Mouse (Mus musculus) granulocyte monocyte progenitor cell, adult 5-6 weeks (primary cell): ENCODE results near the gene Sytl3. TPM values are rescaled to one million over a fixed set of nuclear protein-coding genes. Genes with fewer than 3 reads are reported as not detected.
"Not testable (repeated sequence)": the region's sequence is repeated elsewhere in the genome, so short reads cannot be mapped to it uniquely, and the experiment has no call there.

Source experiments
- ATAC-seq: replicated peaks from 2 replicates; pipeline ENCODE4 v1.8.0; 2016; ENCODE audit warnings: mild to moderate bottlenecking, moderate TSS enrichment, inconsistent platforms; ENCODE audit not compliant: poor library complexity, severe bottlenecking
- total RNA-seq, 2 experiments: library from RNA; stranded (forward) in 1 of 2; stranded (reverse) in 1 of 2; fragments of 200-712, 200-1000 nt in 1 of 2; fragments of >200 nt in 1 of 2; fragmentation: Nextera tagmentation in 1 of 2; gene quantifications; 2 replicates each; pipeline ENCODE4 v1.2.3; 2014 to 2017

Sytl3 gene
- total RNA-seq (2014; fragmentation: Nextera tagmentation) = not detected in 2 replicates
- total RNA-seq (2017) = 0.21 and 0.60 TPM in 2 replicates

DNA sequence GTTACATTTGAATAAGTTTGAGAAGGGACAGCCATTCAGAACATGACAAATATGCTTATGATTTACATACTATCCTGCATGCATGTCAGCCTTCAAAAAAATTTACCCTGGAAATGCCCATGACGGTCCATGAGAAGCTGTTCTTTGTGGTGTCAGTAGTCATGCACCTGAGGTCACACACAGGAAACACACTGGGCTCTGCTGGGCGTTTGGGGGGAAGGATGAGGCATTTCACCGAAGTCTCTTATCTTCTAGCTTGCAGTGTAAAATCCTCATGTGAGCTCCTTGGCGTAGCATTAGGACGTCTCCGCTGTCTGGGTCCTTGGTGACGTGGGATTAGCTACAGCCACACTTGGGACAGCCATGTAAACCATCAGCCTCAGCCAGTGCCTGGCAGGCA lies at the start of gene Sytl3:
Gene Sytl3, plus strand, starts transcription at position 293 of the 400 bp plus-strand sequence.
- not testable (repeated sequence) for ATAC-seq

DNA sequence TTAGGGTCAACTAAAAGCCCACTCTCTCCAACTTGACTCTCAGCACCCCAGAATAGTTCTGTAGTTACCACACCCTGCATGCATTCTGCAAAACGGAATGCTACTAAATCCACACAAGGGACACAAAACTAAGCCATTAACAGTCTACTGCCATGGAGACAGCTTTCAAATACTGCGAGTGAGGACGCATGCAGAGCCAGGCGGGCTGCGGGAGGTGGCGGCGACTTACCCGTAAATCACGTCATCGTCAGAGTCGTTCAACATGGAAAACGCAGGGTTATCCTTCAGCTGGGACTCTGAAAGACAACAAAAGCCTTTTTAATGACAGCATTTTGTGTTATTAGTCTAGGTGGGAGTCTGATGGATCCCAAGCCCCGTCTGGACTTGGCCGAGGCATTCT lies 45.4 kb upstream of the Sytl3 start:
- ATAC-seq = not testable (repeated sequence)

DNA sequence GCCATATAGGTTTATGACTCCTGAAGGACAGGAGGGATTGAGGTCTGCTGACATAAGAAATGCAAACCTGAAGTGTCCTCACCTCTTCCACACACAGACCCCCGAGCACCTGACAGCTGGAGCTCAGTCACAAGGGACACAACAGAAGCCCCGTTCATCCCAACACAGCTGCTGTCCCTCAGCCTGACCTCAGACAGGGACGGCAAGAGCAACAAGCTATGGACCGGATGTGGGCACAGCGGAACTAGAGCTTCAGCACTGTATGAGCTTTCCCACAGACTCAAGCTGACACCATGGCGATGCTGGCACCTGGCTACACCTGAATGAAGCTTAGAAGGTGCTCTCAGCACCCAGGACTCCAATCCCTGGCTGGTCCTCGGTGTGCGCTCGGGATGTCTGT lies 44.6 kb upstream of the Sytl3 start:
- ATAC-seq = not testable (repeated sequence)

DNA sequence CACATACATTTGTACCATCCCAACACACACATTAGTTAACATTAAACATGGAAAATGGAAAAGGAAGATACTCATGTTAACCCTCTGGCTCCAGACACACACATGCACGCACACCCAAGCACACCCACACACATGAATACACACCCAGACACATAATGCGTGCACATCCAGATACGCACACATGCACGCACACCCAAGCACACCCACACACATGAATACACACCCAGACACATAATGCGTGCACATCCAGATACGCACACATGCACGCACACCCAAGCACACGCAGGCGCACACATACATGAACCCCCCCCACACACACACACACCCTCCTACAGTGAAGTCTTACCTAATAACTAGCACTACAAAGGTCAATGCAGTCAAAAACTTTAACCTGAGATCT lies 42.2 kb upstream of the Sytl3 start:
- ATAC-seq = not testable (repeated sequence)

DNA sequence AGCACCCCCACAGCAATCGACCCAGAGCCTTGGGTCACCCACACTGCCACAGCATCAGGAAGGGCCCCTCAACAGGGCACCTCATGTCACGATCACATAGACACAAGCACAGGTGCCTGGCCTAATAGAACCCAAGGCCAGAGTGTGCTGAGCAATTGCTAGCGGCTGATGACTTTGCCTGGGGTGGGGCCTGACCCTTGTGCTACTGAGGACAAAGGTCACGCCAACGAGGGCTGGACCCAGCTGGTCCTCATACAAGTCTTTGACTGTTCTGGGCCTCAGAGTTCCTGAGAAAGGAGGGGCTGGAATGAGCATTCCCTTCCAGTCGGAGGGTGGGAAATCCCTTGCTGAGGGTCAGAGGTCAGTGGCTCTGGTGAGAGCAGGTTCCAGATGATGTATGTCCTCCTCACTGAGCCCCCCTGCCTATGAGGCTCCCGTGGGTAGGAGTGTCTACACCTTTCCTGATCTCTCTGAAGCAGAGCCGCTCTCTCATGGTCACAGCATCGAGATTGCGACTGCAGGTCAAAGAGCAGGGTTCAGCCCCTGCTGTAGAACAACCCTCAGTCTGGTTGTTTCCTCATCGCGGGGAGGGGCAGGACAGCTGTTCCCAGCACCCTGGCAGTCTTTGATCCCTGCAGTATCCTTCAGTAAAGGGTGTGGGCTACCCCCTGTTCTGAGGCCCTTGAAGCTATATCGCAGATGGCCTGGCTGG lies 41.0 kb upstream of the Sytl3 start:
- not testable (repeated sequence) for ATAC-seq

DNA sequence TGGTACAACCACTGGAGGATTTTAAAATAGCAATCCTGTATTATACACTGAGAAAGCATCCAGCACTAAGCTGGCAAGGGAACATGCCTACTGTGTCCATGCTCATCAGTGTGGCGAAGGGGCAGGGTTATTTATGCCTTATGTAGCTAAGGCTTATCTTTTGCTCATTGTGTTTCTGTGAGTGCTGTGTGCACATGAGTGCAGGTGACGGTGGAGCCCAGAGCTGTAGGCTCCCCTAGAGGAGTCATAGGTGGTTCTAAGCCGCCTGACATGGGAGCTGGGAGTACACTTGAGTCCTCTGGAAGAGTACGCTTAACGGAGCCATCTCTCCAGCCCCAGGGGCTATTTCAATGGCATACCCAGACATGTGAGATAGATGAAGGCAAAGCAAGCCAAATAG lies 39.6 kb upstream of the Sytl3 start:
- not testable (repeated sequence) for ATAC-seq

DNA sequence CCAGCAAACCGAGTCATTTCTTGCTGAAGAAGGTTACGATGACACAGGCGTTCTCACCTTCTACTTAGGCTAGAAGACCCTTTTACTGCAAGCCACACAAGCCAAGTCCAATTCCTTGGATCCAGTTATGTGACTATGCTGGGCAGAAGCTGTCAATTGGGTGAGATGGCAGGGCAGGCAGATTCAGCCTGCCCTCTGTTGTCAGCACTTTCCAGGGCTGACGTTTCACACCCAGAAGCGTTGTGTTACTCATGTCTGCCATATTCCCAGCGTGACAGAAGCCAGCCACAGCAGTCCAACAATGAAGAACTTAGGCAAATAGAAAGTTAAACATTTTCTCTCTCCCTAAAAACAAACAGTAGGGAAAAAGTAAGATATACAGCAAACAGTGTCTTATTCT lies 38.9 kb upstream of the Sytl3 start:
- ATAC-seq = not testable (repeated sequence)

GRCm38 (mm10) chr17:6620730-6621451 lies 38.0 kb upstream of the Sytl3 start:
- not testable (repeated sequence) for ATAC-seq

DNA sequence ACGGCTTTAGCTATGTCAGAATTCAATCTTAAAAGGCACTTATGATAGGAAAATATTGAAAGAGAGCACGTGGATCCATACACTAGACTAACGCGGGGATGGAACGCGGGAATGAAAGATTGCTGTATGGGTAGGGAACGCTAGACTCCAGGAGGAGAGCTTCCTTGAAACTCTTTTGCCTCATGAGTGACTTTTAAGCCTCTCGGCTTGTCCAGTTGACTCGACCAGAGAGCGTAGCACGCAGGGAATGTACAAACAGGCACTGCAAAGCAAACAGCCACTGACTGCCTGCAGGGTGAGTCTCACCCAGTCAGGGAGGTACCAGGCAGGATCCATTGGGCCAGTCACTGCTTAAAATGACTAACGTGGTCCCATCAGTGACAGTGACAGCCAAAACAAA lies 36.9 kb upstream of the Sytl3 start:
- ATAC-seq = not testable (repeated sequence)

GRCm38 (mm10) chr17:6624926-6625558 lies 33.9 kb upstream of the Sytl3 start:
- ATAC-seq = not testable (repeated sequence)

- not testable (repeated sequence) for ATAC-seq
Observed at GRCm38 (mm10) chr17:6630398-6630797, 28.5 kb upstream of the Sytl3 start.

DNA sequence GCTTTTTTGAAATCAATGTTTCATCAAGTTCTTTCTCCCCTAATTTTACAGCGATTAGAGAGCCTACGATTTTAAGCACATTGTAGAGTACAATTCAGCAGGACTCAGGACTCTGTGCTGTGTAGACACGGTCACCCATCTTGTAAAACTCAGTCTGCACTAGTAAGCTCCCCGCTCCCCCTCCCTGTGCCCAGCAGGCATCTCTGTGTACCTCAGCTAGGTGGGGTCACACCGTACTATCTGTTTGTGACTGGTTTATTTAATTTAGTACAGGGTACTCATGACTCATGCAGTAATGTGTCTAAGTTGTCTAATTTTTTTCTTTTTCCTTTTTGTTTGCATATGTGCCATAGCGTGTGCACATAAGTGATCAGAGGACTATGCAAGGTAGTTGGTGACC lies 26.0 kb upstream of the Sytl3 start:
- not testable (repeated sequence) for ATAC-seq

- ATAC-seq = not testable (repeated sequence)
Observed at GRCm38 (mm10) chr17:6635781-6636180, 23.1 kb upstream of the Sytl3 start.

DNA sequence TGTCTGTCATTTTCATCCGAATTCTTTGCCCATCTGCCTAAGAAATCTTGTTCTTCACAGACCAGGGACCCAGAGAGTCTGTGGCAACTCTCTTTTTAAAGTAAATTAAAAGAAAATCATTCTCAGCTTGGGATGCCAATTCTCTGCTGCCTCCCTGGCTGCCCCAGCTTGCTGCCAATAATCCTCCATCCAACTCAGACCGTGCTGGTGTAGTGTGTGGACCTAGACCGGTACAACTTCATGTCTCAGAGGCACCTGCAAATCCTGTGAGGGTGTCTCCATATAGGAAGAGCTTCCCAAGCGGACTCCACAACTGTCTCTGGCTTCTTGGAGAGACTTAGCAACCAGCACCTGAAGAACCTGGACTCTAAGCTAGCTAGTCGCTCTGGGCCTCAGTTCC lies 22.0 kb upstream of the Sytl3 start:
- no peak for ATAC-seq

GRCm38 (mm10) chr17:6637434-6637833 lies 21.5 kb upstream of the Sytl3 start:
- ATAC-seq = not testable (repeated sequence)

GRCm38 (mm10) chr17:6638444-6638843 lies 20.4 kb upstream of the Sytl3 start:
- peak; percentile 40; the same call in 1 of the 2 replicates for ATAC-seq

GRCm38 (mm10) chr17:6639486-6639885 lies 19.4 kb upstream of the Sytl3 start:
- not testable (repeated sequence) for ATAC-seq

GRCm38 (mm10) chr17:6640044-6640637 lies 18.8 kb upstream of the Sytl3 start:
- not testable (repeated sequence) for ATAC-seq

GRCm38 (mm10) chr17:6640771-6641429 lies 18.0 kb upstream of the Sytl3 start:
- ATAC-seq = peak; percentile 76

DNA sequence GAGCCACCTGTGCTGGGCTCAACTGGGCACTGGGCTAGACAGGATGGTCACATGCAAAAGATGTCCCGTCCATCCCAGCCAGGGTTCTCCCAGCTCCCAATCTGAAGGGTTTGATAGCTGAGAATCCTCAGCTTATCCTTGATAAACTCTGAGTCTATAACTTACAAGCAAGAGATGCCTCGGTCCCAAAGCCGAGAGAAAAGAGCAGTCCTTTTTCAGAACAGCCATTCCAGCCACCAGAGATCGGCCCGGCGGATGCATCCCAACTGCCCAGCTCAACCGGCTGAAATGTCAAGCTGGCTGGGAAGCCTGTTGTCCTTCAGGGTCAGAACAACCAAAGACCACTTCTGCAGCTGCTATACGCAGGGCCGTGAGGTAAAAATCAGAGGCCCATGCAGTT lies 14.7 kb upstream of the Sytl3 start:
- not testable (repeated sequence) for ATAC-seq
